Mouse (Mus musculus): ENCODE data around the gene Akr1c21.
"Not testable (repeated sequence)": the region's sequence is repeated elsewhere in the genome, so short reads cannot be mapped to it uniquely, and the experiment has no call there.

The Akr1c21 gene

GRCm38 (mm10) chr13:4573871-4574270 is at the start of gene Akr1c21:
TSS of gene Akr1c21 (plus strand) at chr13:4574075.
- DNase-seq (ENCODE audit: extremely low spot score, low spot score): no peak

GRCm38 (mm10) chr13:4559143-4559542 is 14.7 kb upstream of the Akr1c21 start:
- DNase-seq (ENCODE audit: extremely low spot score, low spot score): no peak

GRCm38 (mm10) chr13:4560500-4560899 is 13.4 kb upstream of the Akr1c21 start:
- DNase-seq (ENCODE audit: extremely low spot score, low spot score): no peak

GRCm38 (mm10) chr13:4565996-4566395 is 7.9 kb upstream of the Akr1c21 start:
- no peak for DNase-seq (ENCODE audit: extremely low spot score, low spot score)

- DNase-seq (ENCODE audit: extremely low spot score, low spot score): no peak
Measured at GRCm38 (mm10) chr13:4576921-4577320, 3.0 kb downstream of the Akr1c21 start.

- not testable (repeated sequence) for DNase-seq (ENCODE audit: extremely low spot score, low spot score)
Measured at GRCm38 (mm10) chr13:4603431-4603830, 29.6 kb downstream of the Akr1c21 start.

GRCm38 (mm10) chr13:4606821-4607220 is 32.9 kb downstream of the Akr1c21 start:
- no peak for DNase-seq (ENCODE audit: extremely low spot score, low spot score)

- DNase-seq (ENCODE audit: extremely low spot score, low spot score): no peak
Measured at GRCm38 (mm10) chr13:4608530-4608929, 34.7 kb downstream of the Akr1c21 start.

- peak; percentile 78 for DNase-seq (ENCODE audit: extremely low spot score, low spot score)
Measured at GRCm38 (mm10) chr13:4608961-4609409, 35.1 kb downstream of the Akr1c21 start, which contains the start of gene Akr1e1. TSS of gene Akr1e1 (minus strand) at chr13:4609174.

- no peak for DNase-seq (ENCODE audit: extremely low spot score, low spot score)
Measured at GRCm38 (mm10) chr13:4610902-4611301, 37.0 kb downstream of the Akr1c21 start.
